Mouse (Mus musculus) liver, postnatal 0 days (tissue): ENCODE results near the gene Dnph1.

Experiments used
- CTCF ChIP-seq: sonication (generic); IDR thresholded peaks from 2 replicates; pipeline ENCODE4 v1.5.1; 2016; ENCODE audit warnings: antibody characterized with exemption, low read depth
- EP300 ChIP-seq: IDR thresholded peaks from 2 replicates; pipeline ENCODE4 v1.6.1; 2016; ENCODE audit warnings: antibody characterized with exemption, low read depth, mild to moderate bottlenecking

GRCm38 (mm10) chr17:46513329-46513728, 16.8 kb downstream of the Dnph1 start:
- no peak for TF ChIP-seq CTCF
- TF ChIP-seq EP300: no peak
